In the genomic region with DNA sequence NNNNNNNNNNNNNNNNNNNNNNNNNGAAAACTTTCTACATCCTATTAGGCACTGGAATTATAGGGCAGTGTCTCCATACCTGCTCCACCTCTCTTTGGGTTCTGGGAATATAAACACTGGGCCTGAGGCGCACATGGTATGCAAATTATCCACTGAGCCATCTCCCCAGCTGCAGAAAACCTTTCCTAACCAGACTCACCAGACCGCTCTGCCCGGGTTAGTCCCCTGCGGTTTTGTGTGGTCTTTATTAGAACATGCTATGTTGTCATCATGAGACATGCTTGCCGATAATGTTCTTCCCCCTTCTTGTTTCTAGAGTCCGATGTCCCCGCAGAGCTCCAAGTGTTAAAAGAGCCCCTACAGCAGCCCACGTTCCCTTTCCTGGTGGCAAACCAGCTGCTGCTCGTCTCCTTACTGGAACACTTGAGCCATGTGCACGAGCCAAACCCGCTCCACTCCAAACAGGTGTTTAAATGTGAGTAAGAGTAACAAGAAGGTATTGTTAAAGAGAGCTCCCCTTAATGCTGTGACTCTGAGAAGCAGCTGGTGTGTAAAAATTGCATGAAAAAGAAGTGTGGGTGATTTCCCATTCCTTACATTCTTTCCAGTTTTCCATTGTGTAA, we compare ENCODE assay signal across 23 mouse cellular contexts. TPM values are rescaled to one million over a fixed set of nuclear protein-coding genes. Genes with fewer than 3 reads are reported as not detected.
DNase-seq lines count a peak whose midpoint lies in the region; ATAC-seq lines count a peak whose summit lies in the region.
"Had no signal": no experiment of that assay in that cellular context is flagged by ENCODE, and none has a peak within 500 bp of the region (broad histone marks: within the 10 kb centered on the region; RNA-seq: fewer than 3 reads in every experiment).

No protein-coding gene starts in this region.

- DNase-seq in liver, embryonic 13.5 days: no peak
- DNase-seq in liver, embryonic 11.5 days (ENCODE audit: low spot score): no peak
- peak; percentile 34 to 35 for DNase-seq in B cell, adult 2 months
- peak; percentile 13 for DNase-seq in brain, adult 2 months (ENCODE audit: low read depth, low spot score)
- DNase-seq in kidney, adult 8-10 months: no peak
- no peak for DNase-seq in kidney, postnatal 14 days
- DNase-seq: adrenal gland, adult 2 months; adrenal gland, postnatal 36 days; cerebellum, adult 11 months; cerebellum, adult 8-10 months; cerebellum, postnatal 14 days; embryo, embryonic 11 days; gastrocnemius, adult 2 months; gastrocnemius, postnatal 25 days; heart, postnatal 36 days had no signal

- no peak overlapping the region for H3K4me3 ChIP-seq in liver, embryonic 13.5 days (replicated peaks)
- no peak overlapping the region for H3K4me3 ChIP-seq in liver, embryonic 11.5 days (ENCODE audit: low read depth, low read length)
- H3K4me3 ChIP-seq: embryonic facial prominence, embryonic 12.5 days; gastrocnemius, adult 2 months; heart, embryonic 13.5 days; hindbrain, embryonic 15.5 days had no signal

- H3K9ac ChIP-seq in liver, embryonic 13.5 days: no peak overlapping the region
- H3K9ac ChIP-seq in liver, embryonic 11.5 days (ENCODE audit: low read depth, low read length): no peak overlapping the region
- H3K9ac ChIP-seq: embryonic facial prominence, embryonic 12.5 days; heart, embryonic 13.5 days; hindbrain, embryonic 15.5 days had no signal

- ATAC-seq in liver, embryonic 13.5 days (ENCODE audit: low read depth): no peak
- no peak for ATAC-seq in liver, embryonic 11.5 days (replicated peaks; ENCODE audit: low FRiP score)
- ATAC-seq in neutrophil, adult 5-6 weeks (ENCODE audit: extremely low read depth, insufficient number of reproducible peaks, low FRiP score, poor library complexity, severe bottlenecking): 0 out of 2 replicates have a peak, but pooled peaks have one; percentile 16
- ATAC-seq: CD4-positive, CD25-positive, alpha-beta regulatory T cell, adult 4 months; forebrain, embryonic 14.5 days had no signal

- peak overlapping the region; percentile 23; the same call in 1 of the 2 replicates for H3K27ac ChIP-seq in liver, embryonic 13.5 days
- no peak overlapping the region for H3K27ac ChIP-seq in liver, embryonic 11.5 days (ENCODE audit: low read depth, low read length)
- H3K27ac ChIP-seq: embryonic facial prominence, embryonic 12.5 days; gastrocnemius, adult 2 months; heart, embryonic 13.5 days; hindbrain, embryonic 15.5 days had no signal

- no peaks in the 10 kb centered on the region for H3K9me3 ChIP-seq in liver, embryonic 13.5 days (replicated peaks)
- H3K9me3 ChIP-seq in liver, embryonic 11.5 days (ENCODE audit: control insufficient read depth, low read length): no peaks in the 10 kb centered on the region
- H3K9me3 ChIP-seq: embryonic facial prominence, embryonic 12.5 days; heart, embryonic 13.5 days; hindbrain, embryonic 15.5 days had no signal

- no peak overlapping the region for H3K4me2 ChIP-seq in liver, embryonic 13.5 days
- H3K4me2 ChIP-seq in liver, embryonic 11.5 days: no peak overlapping the region
- H3K4me2 ChIP-seq: embryonic facial prominence, embryonic 12.5 days; heart, embryonic 13.5 days; hindbrain, embryonic 15.5 days had no signal

- H3K36me3 ChIP-seq in liver, embryonic 13.5 days: peaks cover 53% of the 10 kb centered on the region
- peaks cover 27% of the 10 kb centered on the region for H3K36me3 ChIP-seq in liver, embryonic 11.5 days (ENCODE audit: control insufficient read depth, insufficient read depth, low read length)

- no peaks in the 10 kb centered on the region for H3K27me3 ChIP-seq in liver, embryonic 13.5 days
- no peaks in the 10 kb centered on the region for H3K27me3 ChIP-seq in liver, embryonic 11.5 days (replicated peaks; ENCODE audit: control insufficient read depth, insufficient read depth, low read length)
- H3K27me3 ChIP-seq: embryonic facial prominence, embryonic 12.5 days; heart, embryonic 13.5 days; hindbrain, embryonic 15.5 days had no signal

- H3K4me1 ChIP-seq in liver, embryonic 13.5 days (replicated peaks): peaks cover 15% of the 10 kb centered on the region
- H3K4me1 ChIP-seq in liver, embryonic 11.5 days (replicated peaks; ENCODE audit: control insufficient read depth, insufficient read depth, low read length): no peaks in the 10 kb centered on the region
- H3K4me1 ChIP-seq: embryonic facial prominence, embryonic 12.5 days; heart, embryonic 13.5 days; hindbrain, embryonic 15.5 days had no signal

- WGBS in liver, embryonic 13.5 days (ENCODE audit: insufficient replicate concordance): 91% methylated on average over 11 of the region's 11 CpGs
- WGBS in liver, embryonic 11.5 days: 89% methylated on average over 11 of the region's 11 CpGs

RNA-seq across cellular contexts. Expression of a gene that starts 25.8 kb away (rescaled TPM):
- polyA plus RNA-seq in liver, embryonic 13.5 days (2015; fragmentation: Nextera tagmentation; extraction: Ambion mirVana): 0.32 and 0.36 TPM in 2 replicates
- 0.19 and 0.22 TPM in 2 replicates for polyA plus RNA-seq in liver, embryonic 11.5 days (2014; fragmentation: Nextera tagmentation; extraction: Ambion mirVana)
- 0.35 TPM in 1 of 2 replicates, not detected in the other for total RNA-seq in neutrophil, adult 5-6 weeks (2017)
- total RNA-seq: adrenal gland, adult 2 months; adrenal gland, postnatal 36 days; common myeloid progenitor, adult 5-6 weeks; gastrocnemius, adult 2 months; gastrocnemius, postnatal 25 days; granulocyte monocyte progenitor cell, adult 5-6 weeks; heart, postnatal 36 days had no signal

RNA-seq across cellular contexts. Expression of a gene that starts 38.0 kb away (rescaled TPM):
- polyA plus RNA-seq in liver, embryonic 13.5 days (2015; fragmentation: Nextera tagmentation; extraction: Ambion mirVana): 68.9 and 73.2 TPM in 2 replicates
- 126 and 130 TPM in 2 replicates for polyA plus RNA-seq in liver, embryonic 11.5 days (2014; fragmentation: Nextera tagmentation; extraction: Ambion mirVana)
- total RNA-seq in neutrophil, adult 5-6 weeks (2017): 14.5 and 15.0 TPM in 2 replicates

RNA-seq across cellular contexts. Expression of a gene that starts 38.1 kb away (rescaled TPM):
- 16.9 and 21.5 TPM in 2 replicates for polyA plus RNA-seq in liver, embryonic 13.5 days (2015; fragmentation: Nextera tagmentation; extraction: Ambion mirVana)
- polyA plus RNA-seq in liver, embryonic 11.5 days (2014; fragmentation: Nextera tagmentation; extraction: Ambion mirVana): 27.0 and 30.9 TPM in 2 replicates
- total RNA-seq in neutrophil, adult 5-6 weeks (2017): 31.6 and 33.4 TPM in 2 replicates

RNA-seq across cellular contexts. Expression of a gene that starts 54.1 kb away (rescaled TPM):
- polyA plus RNA-seq in liver, embryonic 13.5 days (2015; fragmentation: Nextera tagmentation; extraction: Ambion mirVana): 104 and 118 TPM in 2 replicates
- 82.6 and 83.6 TPM in 2 replicates for polyA plus RNA-seq in liver, embryonic 11.5 days (2014; fragmentation: Nextera tagmentation; extraction: Ambion mirVana)
- total RNA-seq in neutrophil, adult 5-6 weeks (2017): 45.8 and 46.3 TPM in 2 replicates

RNA-seq across cellular contexts. Expression of a gene that starts 56.3 kb away (rescaled TPM):
- 0.41 TPM in 1 of 2 replicates, not detected in the other for polyA plus RNA-seq in liver, embryonic 13.5 days (2015; fragmentation: Nextera tagmentation; extraction: Ambion mirVana)
- polyA plus RNA-seq in liver, embryonic 11.5 days (2014; fragmentation: Nextera tagmentation; extraction: Ambion mirVana): 0.41 and 0.70 TPM in 2 replicates
- not detected in 2 replicates for total RNA-seq in neutrophil, adult 5-6 weeks (2017)
- total RNA-seq: common myeloid progenitor, adult 5-6 weeks; gastrocnemius, adult 2 months; gastrocnemius, postnatal 25 days; granulocyte monocyte progenitor cell, adult 5-6 weeks; heart, postnatal 36 days had no signal
- polyA plus RNA-seq: adrenal gland, adult 2 months had no signal

Comparison
In these comparisons a context has a peak if more than half of its experiments do, and no peak if none do; other contexts are left out.
1. DNase-seq: peak in B cell, adult 2 months (2 of 2) and brain, adult 2 months (single experiment); none in liver, embryonic 13.5 days (single experiment), liver, embryonic 11.5 days (single experiment), kidney, adult 8-10 months (0 of 2) and kidney, postnatal 14 days (single experiment).